Mouse (Mus musculus) olfactory bulb, adult 2 months (tissue): ENCODE data around the gene Ssr2.

ENCODE experiments used
- CTCF ChIP-seq: fragments of 200-500 bp; IDR thresholded peaks from 2 replicates; pipeline ENCODE4 v1.5.1; 2012; ENCODE audit warnings: low read depth, mild to moderate bottlenecking, low read length, moderate library complexity; ENCODE audit not compliant: insufficient read depth
- POLR2A ChIP-seq: fragments of 200-500 bp; IDR thresholded peaks from 2 replicates; pipeline ENCODE4 v1.6.1; 2012; ENCODE audit warnings: mild to moderate bottlenecking, low read depth, low read length, moderate library complexity; ENCODE audit not compliant: insufficient read depth

- TF ChIP-seq CTCF (no peak), POLR2A (no peak)
These were observed 41.4 kb downstream of the Ssr2 start for GRCm38 (mm10) chr3:88616951-88617500.
